In the genomic region with DNA sequence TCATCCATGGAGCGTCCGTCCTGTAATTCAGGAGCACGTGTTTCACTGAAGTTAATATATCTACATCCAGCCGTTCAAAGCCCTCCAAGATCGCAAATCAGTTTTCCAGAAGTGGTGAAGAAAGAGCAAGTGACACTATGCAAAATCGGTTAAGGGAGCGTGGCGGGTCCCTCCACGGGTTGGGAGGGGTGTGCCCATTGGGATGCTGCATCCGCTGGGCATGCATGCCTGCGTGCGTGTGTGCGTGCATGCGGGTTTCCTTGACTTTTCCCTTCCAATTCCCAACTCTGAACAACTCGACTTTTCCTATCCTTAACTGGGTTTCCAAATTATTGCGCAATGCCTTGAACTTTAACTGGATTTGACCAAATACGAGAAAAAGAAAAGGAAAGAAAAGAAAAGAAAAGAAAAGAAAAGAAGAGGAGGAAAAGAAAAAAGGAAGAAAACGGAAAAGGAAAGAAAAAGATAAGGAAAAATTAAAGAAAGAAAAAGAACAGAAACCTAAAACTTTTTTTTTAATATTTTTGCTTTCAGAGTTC, we compare ENCODE assay signal across 8 mouse cellular contexts. TPM values are rescaled to one million over a fixed set of nuclear protein-coding genes. Genes with fewer than 3 reads are reported as not detected.
DNase-seq lines count a peak whose midpoint lies in the region; ATAC-seq lines count a peak whose summit lies in the region.

No protein-coding gene starts in this region.

- peak overlapping the region; percentile 53 for H3K9ac ChIP-seq in lung, embryonic 15.5 days
- H3K9ac ChIP-seq in liver, embryonic 11.5 days (ENCODE audit: low read depth, low read length), result no peak overlapping the region
- no peak overlapping the region for H3K9ac ChIP-seq in stomach, embryonic 15.5 days

- H3K27me3 ChIP-seq in lung, embryonic 15.5 days, result peaks cover 8% of the 10 kb centered on the region; the same call in 1 of the 2 replicates
- peaks cover 35% of the 10 kb centered on the region for H3K27me3 ChIP-seq in liver, embryonic 11.5 days (replicated peaks; ENCODE audit: control insufficient read depth, insufficient read depth, low read length)
- peaks cover 10% of the 10 kb centered on the region; the same call in 1 of the 2 replicates for H3K27me3 ChIP-seq in stomach, embryonic 15.5 days (replicated peaks)

- DNase-seq in lung, postnatal 36 days, result no peak
- peak; percentile 21 to 23 for DNase-seq in gastrocnemius, postnatal 4 days (ENCODE audit: low spot score in 2 of 2)
- peak; percentile 33 for DNase-seq in liver, embryonic 11.5 days (ENCODE audit: low spot score)
- no peak for DNase-seq in MN1 (ENCODE audit: low spot score)
- no peak for DNase-seq in cerebellum, adult 8-10 months

- no peak for ATAC-seq in lung, embryonic 15.5 days (ENCODE audit: borderline replicate concordance, extremely low read depth, low FRiP score, low TSS enrichment)
- ATAC-seq in liver, embryonic 11.5 days (replicated peaks; ENCODE audit: low FRiP score), result no peak
- no peak for ATAC-seq in stomach, embryonic 15.5 days (ENCODE audit: insufficient read depth, low FRiP score, low read depth)
- ATAC-seq in erythroid progenitor cell, adult 5-6 weeks (replicated peaks; ENCODE audit: low FRiP score, poor library complexity, severe bottlenecking), result no peak

- 4% methylated on average over 18 of the region's 18 CpGs for WGBS in lung, embryonic 15.5 days
- WGBS in liver, embryonic 11.5 days, result 9% methylated on average over 18 of the region's 18 CpGs
- 6% methylated on average over 18 of the region's 18 CpGs for whole genome bisulfite sequencing in stomach, embryonic 15.5 days

- H3K27ac ChIP-seq in lung, embryonic 15.5 days, result peak overlapping the region; percentile 84
- H3K27ac ChIP-seq in liver, embryonic 11.5 days (ENCODE audit: low read depth, low read length), result no peak overlapping the region
- H3K27ac ChIP-seq in stomach, embryonic 15.5 days, result no peak overlapping the region

- H3K9me3 ChIP-seq in lung, embryonic 15.5 days, result no peaks in the 10 kb centered on the region
- no peaks in the 10 kb centered on the region for H3K9me3 ChIP-seq in liver, embryonic 11.5 days (ENCODE audit: control insufficient read depth, low read length)
- no peaks in the 10 kb centered on the region for H3K9me3 ChIP-seq in stomach, embryonic 15.5 days

- peak overlapping the region; percentile 61 for H3K4me2 ChIP-seq in lung, embryonic 15.5 days
- H3K4me2 ChIP-seq in liver, embryonic 11.5 days, result peak overlapping the region; percentile 66
- H3K4me2 ChIP-seq in stomach, embryonic 15.5 days, result peak overlapping the region; percentile 77

- peak overlapping the region; percentile 65 for H3K4me3 ChIP-seq in lung, embryonic 15.5 days
- H3K4me3 ChIP-seq in liver, embryonic 11.5 days (ENCODE audit: low read depth, low read length), result peak overlapping the region; percentile 35
- H3K4me3 ChIP-seq in stomach, embryonic 15.5 days (replicated peaks), result peak overlapping the region; percentile 46

- no peaks in the 10 kb centered on the region for H3K4me1 ChIP-seq in lung, embryonic 15.5 days
- H3K4me1 ChIP-seq in liver, embryonic 11.5 days (replicated peaks; ENCODE audit: control insufficient read depth, insufficient read depth, low read length), result no peaks in the 10 kb centered on the region; the same call in 1 of the 2 replicates
- H3K4me1 ChIP-seq in stomach, embryonic 15.5 days, result peaks cover 4% of the 10 kb centered on the region; the same call in 1 of the 2 replicates

- no peaks in the 10 kb centered on the region for H3K36me3 ChIP-seq in lung, embryonic 15.5 days
- no peaks in the 10 kb centered on the region for H3K36me3 ChIP-seq in liver, embryonic 11.5 days (ENCODE audit: control insufficient read depth, insufficient read depth, low read length)
- H3K36me3 ChIP-seq in stomach, embryonic 15.5 days, result no peaks in the 10 kb centered on the region

RNA-seq across cellular contexts. Expression of gene Meox2, which starts 1.2 kb away (rescaled TPM):
- polyA plus RNA-seq in lung, embryonic 15.5 days (2015; fragmentation: Nextera tagmentation; extraction: Ambion mirVana), result 30.0 and 34.2 TPM in 2 replicates
- total RNA-seq in gastrocnemius, postnatal 4 days (2021), result 10 to 100 TPM; 60.0 to 68.9 TPM
- 0.92 and 1.7 TPM in 2 replicates for polyA plus RNA-seq in liver, embryonic 11.5 days (2014; fragmentation: Nextera tagmentation; extraction: Ambion mirVana)
- 4.5 and 5.4 TPM in 2 replicates for polyA plus RNA-seq in stomach, embryonic 15.5 days (2015; fragmentation: Nextera tagmentation; extraction: Ambion mirVana)
- not detected in 2 replicates for total RNA-seq in erythroid progenitor cell, adult 5-6 weeks (2015; ENCODE audit: low replicate concordance)
- not detected in 2 replicates for total RNA-seq in erythroid progenitor cell, adult 5-6 weeks (2017; ENCODE audit: low replicate concordance)

Comparison
In these comparisons a context has a peak if more than half of its experiments do, and no peak if none do; other contexts are left out.
1. DNase-seq: peak in gastrocnemius, postnatal 4 days (2 of 2) and liver, embryonic 11.5 days (single experiment); none in lung, postnatal 36 days (single experiment), MN1 (single experiment) and cerebellum, adult 8-10 months (single experiment).
2. Peak in every context shown above with its lines, with median percentiles within 50 percentile points of each other: H3K4me2 ChIP-seq and H3K4me3 ChIP-seq.